Mouse (Mus musculus): ENCODE results near the gene Myom1. TPM values are rescaled to one million over a fixed set of nuclear protein-coding genes. Genes with fewer than 3 reads are reported as not detected.

Gene Myom1
- polyA plus RNA-seq, 1 experiment = 1.8 TPM

- TF ChIP-seq CTCF (IDR thresholded peaks at IDR 0.05; ENCODE audit: low read depth, low read length) (no peak), POLR2A (IDR thresholded peaks at IDR 0.05; ENCODE audit: borderline replicate concordance, low read depth, low read length) (no peak)
- Histone ChIP-seq H3K27ac (ENCODE audit: insufficient read depth, low read depth, low read length) (no peak overlapping the region), H3K4me1 (ENCODE audit: control insufficient read depth, insufficient read depth, low read length) (peaks cover 4% of the 10 kb centered on the region), H3K4me3 (ENCODE audit: insufficient read depth, low read length) (no peak overlapping the region)
These were observed 20.4 kb downstream of the Myom1 start for GRCm38 (mm10) chr17:71022841-71023240.

GRCm38 (mm10) chr17:71024071-71024470, 21.6 kb downstream of the Myom1 start:
- TF ChIP-seq POLR2A (IDR thresholded peaks at IDR 0.05; ENCODE audit: borderline replicate concordance, low read depth, low read length) (no peak), CTCF (IDR thresholded peaks at IDR 0.05; ENCODE audit: low read depth, low read length) (no peak)
- no peak overlapping the region for H3K4me3 ChIP-seq (ENCODE audit: insufficient read depth, low read length)
- no peak overlapping the region for H3K27ac ChIP-seq (ENCODE audit: insufficient read depth, low read depth, low read length)
- peaks cover 4% of the 10 kb centered on the region for H3K4me1 ChIP-seq (ENCODE audit: control insufficient read depth, insufficient read depth, low read length)

- TF ChIP-seq POLR2A (IDR thresholded peaks at IDR 0.05; ENCODE audit: borderline replicate concordance, low read depth, low read length) (no peak), CTCF (IDR thresholded peaks at IDR 0.05; ENCODE audit: low read depth, low read length) (no peak)
- Histone ChIP-seq H3K4me1 (ENCODE audit: control insufficient read depth, insufficient read depth, low read length) (peaks cover 2% of the 10 kb centered on the region), H3K4me3 (ENCODE audit: insufficient read depth, low read length) (no peak overlapping the region)
These were observed 23.5 kb downstream of the Myom1 start for GRCm38 (mm10) chr17:71025922-71026321.

GRCm38 (mm10) chr17:71027186-71027585, 24.8 kb downstream of the Myom1 start:
- TF ChIP-seq CTCF (IDR thresholded peaks at IDR 0.05; ENCODE audit: low read depth, low read length) (no peak), POLR2A (IDR thresholded peaks at IDR 0.05; ENCODE audit: borderline replicate concordance, low read depth, low read length) (no peak)
- no peak overlapping the region for H3K4me3 ChIP-seq (ENCODE audit: insufficient read depth, low read length)
- no peak overlapping the region for H3K27ac ChIP-seq (ENCODE audit: insufficient read depth, low read depth, low read length)
- H3K4me1 ChIP-seq (ENCODE audit: control insufficient read depth, insufficient read depth, low read length) = no peaks in the 10 kb centered on the region

More at GRCm38 (mm10) chr17:71025922-71026321, 23.5 kb downstream of the Myom1 start:
- H3K27ac ChIP-seq (ENCODE audit: insufficient read depth, low read depth, low read length) = no peak overlapping the region

GRCm38 (mm10) chr17:71032719-71033118, 30.3 kb downstream of the Myom1 start:
- Histone ChIP-seq H3K27ac (ENCODE audit: insufficient read depth, low read depth, low read length) (no peak overlapping the region), H3K4me1 (ENCODE audit: control insufficient read depth, insufficient read depth, low read length) (no peaks in the 10 kb centered on the region), H3K4me3 (ENCODE audit: insufficient read depth, low read length) (no peak overlapping the region)
- TF ChIP-seq CTCF (IDR thresholded peaks at IDR 0.05; ENCODE audit: low read depth, low read length) (no peak), POLR2A (IDR thresholded peaks at IDR 0.05; ENCODE audit: borderline replicate concordance, low read depth, low read length) (no peak)

GRCm38 (mm10) chr17:71034472-71034871, 32.0 kb downstream of the Myom1 start:
- Histone ChIP-seq H3K27ac (ENCODE audit: insufficient read depth, low read depth, low read length) (no peak overlapping the region), H3K4me3 (ENCODE audit: insufficient read depth, low read length) (no peak overlapping the region), H3K4me1 (ENCODE audit: control insufficient read depth, insufficient read depth, low read length) (no peaks in the 10 kb centered on the region)
- TF ChIP-seq POLR2A (IDR thresholded peaks at IDR 0.05; ENCODE audit: borderline replicate concordance, low read depth, low read length) = no peak
- TF ChIP-seq CTCF (IDR thresholded peaks at IDR 0.05; ENCODE audit: low read depth, low read length) = no peak

- no peaks in the 10 kb centered on the region for H3K4me1 ChIP-seq (ENCODE audit: control insufficient read depth, insufficient read depth, low read length)
- no peak for TF ChIP-seq CTCF (IDR thresholded peaks at IDR 0.05; ENCODE audit: low read depth, low read length)
- no peak for TF ChIP-seq POLR2A (IDR thresholded peaks at IDR 0.05; ENCODE audit: borderline replicate concordance, low read depth, low read length)
- H3K27ac ChIP-seq (ENCODE audit: insufficient read depth, low read depth, low read length) = no peak overlapping the region
- H3K4me3 ChIP-seq (ENCODE audit: insufficient read depth, low read length) = no peak overlapping the region
These were observed 34.8 kb downstream of the Myom1 start for GRCm38 (mm10) chr17:71037188-71037587.

GRCm38 (mm10) chr17:71038812-71039211, 36.4 kb downstream of the Myom1 start:
- Histone ChIP-seq H3K4me3 (ENCODE audit: insufficient read depth, low read length) (no peak overlapping the region), H3K27ac (ENCODE audit: insufficient read depth, low read depth, low read length) (no peak overlapping the region), H3K4me1 (ENCODE audit: control insufficient read depth, insufficient read depth, low read length) (no peaks in the 10 kb centered on the region)
- TF ChIP-seq CTCF (IDR thresholded peaks at IDR 0.05; ENCODE audit: low read depth, low read length) (no peak), POLR2A (IDR thresholded peaks at IDR 0.05; ENCODE audit: borderline replicate concordance, low read depth, low read length) (no peak)

GRCm38 (mm10) chr17:71039851-71040581, 37.6 kb downstream of the Myom1 start:
- H3K4me1 ChIP-seq (ENCODE audit: control insufficient read depth, insufficient read depth, low read length) = no peaks in the 10 kb centered on the region
- no peak overlapping the region for H3K27ac ChIP-seq (ENCODE audit: insufficient read depth, low read depth, low read length)
- TF ChIP-seq CTCF (IDR thresholded peaks at IDR 0.05; ENCODE audit: low read depth, low read length) = no peak
- no peak for TF ChIP-seq POLR2A (IDR thresholded peaks at IDR 0.05; ENCODE audit: borderline replicate concordance, low read depth, low read length)
- H3K4me3 ChIP-seq (ENCODE audit: insufficient read depth, low read length) = no peak overlapping the region

GRCm38 (mm10) chr17:71040582-71040880, 38.1 kb downstream of the Myom1 start:
- H3K27ac ChIP-seq (ENCODE audit: insufficient read depth, low read depth, low read length) = no peak overlapping the region
- no peaks in the 10 kb centered on the region for H3K4me1 ChIP-seq (ENCODE audit: control insufficient read depth, insufficient read depth, low read length)
- no peak for TF ChIP-seq POLR2A (IDR thresholded peaks at IDR 0.05; ENCODE audit: borderline replicate concordance, low read depth, low read length)
- no peak overlapping the region for H3K4me3 ChIP-seq (ENCODE audit: insufficient read depth, low read length)

All from bone marrow macrophage, adult 2 months (primary cell).